Mouse (Mus musculus) T-cell, adult 2 months (primary cell): ENCODE data around the gene Mal.

ENCODE experiments used
- DNase-seq: peaks from one replicate; pipeline ENCODE4 v3.0.0; 2022; ENCODE audit warnings: low spot score

Gene Mal

GRCm38 (mm10) chr2:127656086-127656720, at the start of gene Mal:
Mal (minus strand) TSS chr2:127656695.
- no peak for DNase-seq

DNA sequence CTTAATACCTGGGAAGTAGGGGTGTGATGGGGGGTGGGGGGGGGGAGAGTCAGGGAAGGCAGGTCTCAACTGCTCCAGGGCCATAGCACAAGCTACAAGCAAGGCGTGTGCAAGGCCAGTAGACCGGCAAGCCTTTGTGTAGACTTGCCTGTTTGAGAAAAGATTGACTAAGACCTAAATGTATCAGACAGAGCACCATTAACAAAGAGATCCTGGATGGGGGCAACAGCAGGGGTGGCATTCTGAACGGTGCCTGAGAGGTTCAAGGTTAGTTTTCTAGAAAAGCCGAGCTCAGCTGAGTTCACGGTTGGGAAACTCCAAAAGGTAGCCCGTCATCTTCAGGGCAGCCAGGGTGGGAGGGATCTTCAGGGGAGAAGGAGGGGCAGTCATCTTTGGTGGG, 48.8 kb upstream of the Mal start:
- no peak for DNase-seq

DNA sequence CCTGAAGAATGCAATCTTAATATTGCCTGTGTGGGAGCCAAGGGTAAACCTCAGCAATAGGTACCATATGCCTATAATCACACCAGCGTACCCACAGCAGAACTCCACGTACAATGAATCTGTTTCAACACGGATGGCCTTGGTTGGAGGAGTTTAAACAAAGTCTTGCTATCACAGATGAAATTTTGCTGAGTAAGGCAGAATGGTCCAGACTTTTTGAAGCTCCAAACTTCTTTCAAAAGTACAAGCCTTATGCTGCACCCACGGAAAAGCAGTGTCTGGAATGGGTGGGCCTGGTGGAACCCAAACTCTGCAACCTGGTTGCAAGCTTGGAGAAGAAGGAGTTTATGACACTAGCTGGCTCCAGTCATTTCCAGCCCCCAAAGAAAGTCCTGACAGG, 32.7 kb upstream of the Mal start:
- no peak for DNase-seq

- DNase-seq = peak; percentile 67
Observed at GRCm38 (mm10) chr2:127683687-127684331, 27.3 kb upstream of the Mal start.

DNA sequence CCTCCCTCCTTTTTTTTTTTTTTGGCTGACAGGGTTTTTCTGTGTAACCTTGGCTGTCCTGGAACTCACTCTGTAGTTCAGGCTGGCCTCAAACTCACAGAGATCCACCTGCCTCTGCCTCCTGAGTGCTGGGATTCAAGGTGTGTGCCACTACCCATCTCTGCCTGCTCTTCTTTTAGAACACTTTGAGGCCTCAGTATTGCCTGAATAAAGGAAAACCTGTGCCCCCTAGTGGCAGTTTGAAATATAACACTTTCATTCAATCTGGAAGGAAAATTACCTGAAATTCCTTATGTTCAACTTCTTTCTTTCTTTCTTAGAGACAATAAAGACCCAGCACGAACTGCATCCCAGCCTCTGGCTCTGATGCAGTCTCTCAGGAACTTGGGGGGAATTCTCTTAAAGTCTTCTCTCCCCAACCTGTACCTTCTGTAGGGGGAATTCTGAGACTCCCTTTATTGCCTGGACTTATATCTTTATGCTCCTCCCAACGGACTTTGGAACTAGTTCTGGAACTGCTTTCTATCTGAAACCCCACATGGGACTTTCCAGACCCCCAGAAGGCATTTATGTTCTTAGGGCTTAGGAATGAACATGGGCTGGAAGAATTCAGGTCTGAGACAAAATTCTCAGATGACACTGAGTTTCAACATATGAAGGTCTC, 11.5 kb upstream of the Mal start:
- DNase-seq = peak; percentile 24

GRCm38 (mm10) chr2:127667015-127667414, 10.5 kb upstream of the Mal start:
- DNase-seq = no peak

- no peak for DNase-seq
Observed at GRCm38 (mm10) chr2:127662708-127663107, 6.2 kb upstream of the Mal start.

DNA sequence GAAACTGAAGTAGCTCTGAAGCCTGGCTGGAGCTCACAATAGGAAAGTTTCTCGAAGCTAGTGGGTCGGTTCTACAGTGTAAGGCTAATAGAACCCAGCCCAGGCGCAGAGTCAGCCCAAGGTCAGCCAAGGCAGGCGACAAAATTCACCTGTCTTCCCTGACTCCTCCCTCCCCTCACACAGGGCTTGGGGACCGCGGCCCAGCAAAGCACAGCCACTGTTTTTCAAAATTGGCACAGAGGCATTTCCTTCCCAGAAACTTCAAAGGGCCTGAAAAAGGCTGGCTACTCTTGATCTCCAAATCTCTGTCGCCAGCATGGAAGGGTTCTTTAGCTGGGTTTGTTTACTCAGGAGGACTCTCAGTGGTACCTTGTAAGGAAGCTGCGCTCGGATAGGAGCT, 1.1 kb downstream of the Mal start:
- no peak for DNase-seq

DNA sequence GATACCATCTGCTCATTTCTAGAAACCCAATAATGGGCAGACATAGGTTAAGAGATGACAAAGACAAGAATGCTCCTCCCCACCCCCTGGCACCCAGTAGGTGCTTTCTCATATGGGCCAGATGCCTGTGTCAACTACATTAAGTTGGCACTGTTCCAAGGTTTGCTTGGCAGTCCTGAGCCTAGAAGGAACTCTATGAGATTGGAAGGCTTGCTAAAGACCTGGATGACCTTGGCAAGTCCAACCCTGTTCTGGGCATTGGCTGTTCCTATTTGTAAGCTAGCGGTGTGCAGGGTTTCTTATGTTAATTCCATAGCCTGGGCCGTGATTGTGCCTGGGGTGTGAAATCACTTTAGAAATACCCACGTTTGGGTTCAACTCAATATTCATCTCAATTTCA, 1.7 kb downstream of the Mal start:
- no peak for DNase-seq

DNA sequence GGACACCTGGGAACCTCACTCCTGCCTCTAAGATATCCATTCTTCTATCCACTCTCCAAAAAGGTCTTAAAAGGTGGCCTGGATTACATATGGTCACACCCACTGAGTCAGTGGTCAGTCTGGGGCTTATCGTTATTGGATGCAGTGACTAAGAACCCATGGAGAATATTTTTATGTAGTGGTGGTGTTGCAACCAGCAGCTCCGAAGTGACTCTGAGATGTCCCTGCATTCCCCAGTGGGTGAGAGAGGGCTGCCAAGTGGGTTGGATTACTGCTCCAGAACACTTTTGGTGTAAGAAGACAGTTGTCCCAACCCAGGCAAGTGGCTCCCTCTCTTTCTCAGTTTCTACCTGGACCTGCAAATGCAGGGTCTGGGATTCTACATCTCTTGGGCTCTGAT, 3.7 kb downstream of the Mal start:
- no peak for DNase-seq

GRCm38 (mm10) chr2:127652335-127652734, 4.2 kb downstream of the Mal start:
- no peak for DNase-seq

DNA sequence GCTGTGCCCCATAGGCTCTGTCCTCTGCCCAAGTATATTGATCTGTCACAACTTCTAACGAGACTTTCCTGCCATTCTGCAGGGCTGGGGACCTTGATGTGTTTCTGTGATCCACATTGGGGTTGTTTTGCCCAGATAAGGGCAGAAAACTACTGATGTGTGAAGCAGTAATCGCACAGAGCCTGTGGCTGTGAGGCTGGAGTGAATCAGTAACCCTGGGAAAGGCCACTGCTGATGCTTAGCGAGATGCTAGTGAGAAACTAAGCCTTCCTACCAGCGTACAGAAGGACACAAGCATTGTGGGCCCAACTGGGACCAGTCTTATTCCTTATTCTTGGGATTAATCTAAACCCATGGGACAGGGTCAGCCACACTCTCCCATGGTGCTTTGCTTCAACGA, 4.9 kb downstream of the Mal start:
- DNase-seq = no peak

DNA sequence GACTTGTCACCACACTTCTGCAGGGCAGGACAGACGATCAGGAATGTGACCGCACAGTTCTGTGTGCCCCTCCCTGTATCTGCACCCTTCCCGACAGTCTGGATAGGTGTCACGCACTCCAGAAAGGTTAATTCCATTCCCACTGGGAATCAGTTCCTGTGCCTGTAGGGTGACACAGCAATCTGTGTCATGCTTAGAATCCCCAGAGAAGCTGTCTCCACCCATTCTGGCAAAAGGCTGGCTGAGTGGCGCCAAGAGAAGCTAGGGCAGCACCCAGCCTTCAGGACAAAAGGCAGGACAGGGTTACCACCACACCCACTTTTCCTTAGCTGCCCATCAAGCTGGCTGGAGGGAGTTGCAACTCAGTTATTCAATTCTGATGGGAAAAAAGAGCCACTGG, 6.6 kb downstream of the Mal start:
- no peak for DNase-seq

DNA sequence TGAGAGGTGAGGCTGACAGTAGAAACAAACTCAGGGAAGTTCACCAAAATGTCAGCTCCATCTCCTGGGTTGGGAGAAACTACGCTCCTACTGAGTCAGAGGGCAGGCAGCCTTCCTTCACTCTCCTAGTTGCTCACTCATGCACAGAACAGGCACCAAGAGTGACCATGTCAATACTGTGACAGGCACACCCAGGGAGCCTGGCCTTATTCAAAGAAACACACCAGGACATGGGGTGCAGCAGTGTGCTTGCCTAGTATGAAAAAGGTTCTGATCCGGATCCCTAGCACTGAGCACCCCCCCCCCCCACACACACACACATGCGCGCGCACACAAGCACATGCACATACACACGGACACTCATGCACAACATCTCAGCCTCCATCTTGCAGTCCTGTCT, 8.3 kb downstream of the Mal start:
- DNase-seq = no peak

- DNase-seq = no peak
Observed at GRCm38 (mm10) chr2:127646875-127647274, 9.6 kb downstream of the Mal start.

- DNase-seq = no peak
Observed at GRCm38 (mm10) chr2:127643728-127644704, 12.5 kb downstream of the Mal start.

- no peak for DNase-seq
Observed at GRCm38 (mm10) chr2:127638973-127639372, 17.5 kb downstream of the Mal start.

DNA sequence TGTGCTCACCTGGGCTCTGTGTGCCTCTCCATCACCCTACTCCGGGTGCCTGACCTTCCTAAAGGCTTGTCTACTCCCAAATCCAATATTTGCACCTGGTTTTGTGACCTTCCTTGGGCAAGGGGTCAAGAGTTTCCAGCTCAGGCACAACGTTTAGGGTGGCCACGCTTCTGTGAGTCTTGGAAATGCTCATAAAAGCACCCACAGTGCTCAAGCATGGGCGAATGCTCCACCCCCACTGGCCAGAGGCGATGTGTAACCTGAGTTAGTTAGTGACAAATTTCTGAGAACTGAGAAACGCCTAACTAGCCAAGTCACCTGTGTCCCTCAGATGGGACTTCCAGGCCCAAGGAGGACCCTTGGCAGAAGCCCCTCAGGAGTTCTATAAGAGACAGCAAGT, 20.9 kb downstream of the Mal start:
- no peak for DNase-seq

DNA sequence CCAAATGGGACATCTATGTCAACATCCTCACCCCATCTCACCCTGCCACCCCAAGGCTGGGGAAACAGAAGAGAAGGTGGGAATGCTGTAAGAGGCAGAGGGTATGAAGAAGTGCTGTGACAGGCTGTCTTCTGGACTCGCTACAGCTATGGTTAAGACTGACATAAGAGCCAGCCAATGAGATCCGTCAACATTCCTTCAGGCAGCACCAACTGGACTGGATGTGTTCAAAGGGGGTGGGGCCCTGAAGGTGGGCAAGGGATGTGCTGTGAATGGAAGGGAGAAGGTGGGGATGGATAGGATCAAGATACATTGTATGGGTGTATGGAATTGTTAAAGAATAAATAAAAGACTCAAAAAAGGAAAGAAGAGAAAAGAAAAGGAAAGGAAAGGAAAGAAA, 23.9 kb downstream of the Mal start:
- DNase-seq = no peak

GRCm38 (mm10) chr2:127627990-127628570, 28.4 kb downstream of the Mal start:
- no peak for DNase-seq

GRCm38 (mm10) chr2:127627354-127627753, 29.1 kb downstream of the Mal start:
- DNase-seq = no peak

GRCm38 (mm10) chr2:127625659-127626058, 30.8 kb downstream of the Mal start:
- no peak for DNase-seq
